Mouse (Mus musculus) limb, embryonic 14.5 days (tissue): ENCODE measurements at regions not wholly inside any gene's neighbourhood (a gene's known extent, or its start where the extent isn't known, plus 50 kb on each side); places are given as distances from the start of the nearest gene placed in this dataset.

Experiments used
- ATAC-seq: fragments of 200-750 bp; cut with Nextera tagmentation; 2 replicates; pipeline ENCODE4 v1.8.0; 2017; ENCODE audit warnings: low read depth, moderate number of reproducible peaks, moderate TSS enrichment; ENCODE audit not compliant: low FRiP score
- DNase-seq: peaks from one replicate; pipeline ENCODE4 v3.0.0-alpha.2; 2015; ENCODE audit warnings: low spot score
- H3K27ac ChIP-seq: fragments of 300-500 bp; sonication (generic); replicated peaks from 2 replicates; pipeline ENCODE4 v1.5.1; 2014; ENCODE audit warnings: low read depth, mild to moderate bottlenecking, low read length, moderate library complexity, mixed read lengths
- H3K27me3 ChIP-seq: fragments of 300-500 bp; sonication (generic); 2 replicates; pipeline ENCODE4 v1.6.1; 2014; ENCODE audit warnings: low read length, mixed read lengths; ENCODE audit not compliant: control insufficient read depth, insufficient read depth
- H3K36me3 ChIP-seq: fragments of 300-500 bp; sonication (generic); 2 replicates; pipeline ENCODE4 v1.6.1; 2014; ENCODE audit warnings: mild to moderate bottlenecking, low read length, moderate library complexity, mixed read lengths; ENCODE audit not compliant: control insufficient read depth, insufficient read depth
- H3K4me1 ChIP-seq: fragments of 300-500 bp; sonication (generic); 2 replicates; pipeline ENCODE4 v1.6.1; 2014; ENCODE audit warnings: antibody characterized with exemption, low read length, mixed read lengths; ENCODE audit not compliant: control insufficient read depth, insufficient read depth
- H3K4me2 ChIP-seq: fragments of 300-500 bp; sonication (generic); replicated peaks from 2 replicates; pipeline ENCODE4 v1.6.1; 2014; ENCODE audit warnings: low read depth, mild to moderate bottlenecking, low read length, moderate library complexity; ENCODE audit not compliant: severe bottlenecking
- H3K4me3 ChIP-seq: fragments of 300-500 bp; sonication (generic); replicated peaks from 2 replicates; pipeline ENCODE4 v1.5.1; 2014; ENCODE audit warnings: low read length
- H3K9ac ChIP-seq: fragments of 300-500 bp; sonication (generic); 2 replicates; pipeline ENCODE4 v1.6.1; 2014; ENCODE audit warnings: mild to moderate bottlenecking, low read depth, low read length, moderate library complexity; ENCODE audit not compliant: severe bottlenecking
- H3K9me3 ChIP-seq: fragments of 300-500 bp; sonication (generic); 2 replicates; pipeline ENCODE4 v1.6.1; 2016; ENCODE audit warnings: low read length; ENCODE audit not compliant: control insufficient read depth
- POLR2A ChIP-seq: fragments of 200-500 bp; IDR thresholded peaks from 2 replicates; pipeline ENCODE4 v1.8.0; 2012; ENCODE audit warnings: inconsistent platforms, mild to moderate bottlenecking, moderate library complexity, borderline replicate concordance; ENCODE audit not compliant: insufficient read depth, insufficient read length; ENCODE audit errors: extremely low read depth
- WGBS: fragments of 180-500 bp; shearing (Covaris S2); extraction: QIAGEN DNeasy Blood & Tissue Kit; methylation state at CpG from one replicate; pipeline ENCODE4 v1.1.7; 2014; 5-methylcytosine and 5-hydroxymethylcytosine counted together

DNA sequence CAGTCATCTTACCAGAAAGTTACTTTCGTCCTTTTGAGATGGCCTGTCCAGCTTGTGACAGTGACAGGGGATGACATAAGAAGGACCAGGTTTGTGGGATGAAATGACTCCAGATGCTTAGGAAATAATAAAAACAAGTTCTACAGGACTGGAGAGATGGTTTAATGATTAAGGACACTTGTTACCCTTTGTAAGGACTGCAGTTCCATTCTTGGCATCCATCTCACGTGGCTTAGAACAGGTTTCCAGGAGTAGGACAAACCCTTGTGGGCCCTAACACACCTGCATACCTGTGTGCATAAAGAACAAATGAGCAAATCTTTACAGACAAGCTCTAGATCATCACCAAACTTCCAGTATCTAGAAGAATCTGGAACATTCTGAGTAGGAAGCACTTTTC lies 211.6 kb upstream of the Irx2 start:
- H3K27ac ChIP-seq = no peak overlapping the region
- no peaks in the 10 kb centered on the region for H3K36me3 ChIP-seq
- DNase-seq (no peak), ATAC-seq (no peak)
- no peak overlapping the region for H3K4me3 ChIP-seq
- H3K9ac ChIP-seq = no peak overlapping the region
- no peak overlapping the region for H3K4me2 ChIP-seq
- no peak for TF ChIP-seq POLR2A
- H3K4me1 ChIP-seq = no peaks in the 10 kb centered on the region
- H3K27me3 ChIP-seq = no peaks in the 10 kb centered on the region
- no peaks in the 10 kb centered on the region for H3K9me3 ChIP-seq
- 77% methylated on average over 2 of the region's 2 CpGs for WGBS

DNA sequence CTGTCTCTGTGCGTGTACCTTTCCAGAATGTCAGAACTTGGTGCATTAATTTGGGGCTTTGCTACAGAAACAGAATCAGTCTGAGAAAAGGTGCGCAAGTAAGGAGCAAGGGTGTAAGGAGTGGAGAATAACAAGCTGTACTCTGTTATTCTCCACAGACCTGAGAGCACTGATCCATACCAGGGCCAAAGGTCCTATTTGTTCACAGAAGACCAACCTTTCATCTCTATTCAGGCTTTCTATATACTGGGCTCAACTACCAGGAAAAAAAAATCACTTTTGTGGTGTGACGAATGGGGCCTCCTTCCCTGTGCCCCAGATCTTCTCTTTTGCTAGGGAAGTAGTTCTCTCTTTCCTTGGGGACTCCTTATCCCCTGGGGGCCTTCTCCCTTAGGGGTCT lies 210.8 kb upstream of the Irx2 start:
- 92% methylated on average over 3 of the region's 3 CpGs for WGBS
- no peak overlapping the region for H3K9ac ChIP-seq

DNA sequence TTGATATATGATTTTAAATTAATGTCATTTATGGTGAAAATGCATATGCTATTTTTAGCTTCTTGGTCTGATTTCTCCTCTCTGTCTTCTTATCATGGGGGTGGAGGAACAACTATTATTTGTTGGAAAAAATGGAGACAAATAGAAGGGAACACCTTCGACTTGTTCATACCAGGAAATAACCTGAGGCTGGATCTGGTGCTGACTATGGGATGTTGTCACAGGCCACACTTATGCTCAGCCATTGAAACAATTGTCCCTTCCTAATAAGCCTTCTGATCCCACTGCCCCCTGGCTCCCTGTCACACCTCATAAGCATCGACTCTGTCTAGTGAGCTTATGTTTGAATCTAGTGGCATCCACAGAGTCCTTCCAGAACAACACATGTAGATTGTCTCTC lies 210.3 kb upstream of the Irx2 start:
- 72% methylated on average over 2 of the region's 2 CpGs for WGBS
- TF ChIP-seq POLR2A = no peak
- H3K9ac ChIP-seq = no peak overlapping the region
- no peak overlapping the region for H3K4me3 ChIP-seq
- no peaks in the 10 kb centered on the region for H3K36me3 ChIP-seq
- no peaks in the 10 kb centered on the region for H3K27me3 ChIP-seq
- DNase-seq (no peak), ATAC-seq (no peak)
- H3K4me1 ChIP-seq = no peaks in the 10 kb centered on the region
- H3K9me3 ChIP-seq = no peaks in the 10 kb centered on the region
- no peak overlapping the region for H3K4me2 ChIP-seq
- H3K27ac ChIP-seq = no peak overlapping the region

More for the DNA sequence above, 210.8 kb upstream of the Irx2 start:
- Histone ChIP-seq H3K4me1 (no peaks in the 10 kb centered on the region), H3K27me3 (no peaks in the 10 kb centered on the region), H3K27ac (no peak overlapping the region), H3K36me3 (no peaks in the 10 kb centered on the region), H3K4me3 (no peak overlapping the region), H3K4me2 (no peak overlapping the region), H3K9me3 (no peaks in the 10 kb centered on the region)
- TF ChIP-seq POLR2A = no peak
- DNase-seq (no peak), ATAC-seq (no peak)

DNA sequence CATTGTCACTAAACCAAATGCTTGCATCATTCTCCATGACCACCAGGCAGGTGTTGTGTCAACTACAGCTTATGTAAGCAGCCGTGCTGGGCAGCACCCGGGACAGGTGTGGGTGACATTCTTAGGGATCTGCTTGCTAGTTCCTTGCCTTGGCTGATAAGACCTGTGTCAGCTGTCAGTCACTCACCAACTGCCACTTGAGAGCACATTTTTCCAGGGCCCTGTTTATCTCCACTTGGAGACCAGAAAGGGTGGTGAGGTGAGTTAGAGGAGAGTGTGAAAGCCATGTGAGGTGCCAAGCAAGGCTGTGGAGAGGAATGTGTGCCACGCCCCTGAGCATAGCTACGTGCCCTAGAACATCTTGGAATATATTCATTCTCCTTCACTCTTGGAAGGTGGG lies 209.1 kb upstream of the Irx2 start:
- Histone ChIP-seq H3K27ac (no peak overlapping the region), H3K27me3 (no peaks in the 10 kb centered on the region), H3K9me3 (no peaks in the 10 kb centered on the region), H3K36me3 (no peaks in the 10 kb centered on the region), H3K4me1 (no peaks in the 10 kb centered on the region), H3K4me3 (no peak overlapping the region), H3K9ac (no peak overlapping the region), H3K4me2 (no peak overlapping the region)
- DNase-seq (no peak), ATAC-seq (no peak)
- TF ChIP-seq POLR2A = no peak
- 87% methylated on average over 4 of the region's 4 CpGs for WGBS

DNA sequence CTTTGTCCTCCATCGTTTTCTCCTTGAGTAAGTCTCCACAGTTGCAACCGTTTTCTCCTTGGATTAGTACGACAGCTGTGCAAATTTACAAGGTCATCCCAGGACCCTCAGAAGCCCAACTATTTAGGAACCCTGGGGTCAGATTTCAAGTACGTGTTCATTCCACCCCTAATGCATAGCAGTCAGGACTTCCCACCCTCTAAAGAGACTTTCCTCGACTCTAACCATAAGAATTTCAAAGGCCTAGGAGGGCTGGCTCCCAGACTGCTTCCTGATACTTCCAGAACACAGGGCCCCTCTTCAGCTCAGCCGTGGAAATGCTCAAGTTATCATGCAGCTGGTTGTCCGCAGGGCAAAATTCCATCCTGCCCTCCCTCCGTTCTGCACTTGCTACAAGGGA lies 202.7 kb upstream of the Irx2 start:
- H3K36me3 ChIP-seq = no peaks in the 10 kb centered on the region
- H3K27ac ChIP-seq = no peak overlapping the region
- WGBS = 19% methylated on average over 8 of the region's 8 CpGs
- ATAC-seq (peak; percentile 79), DNase-seq (peak; percentile 38)
- no peak overlapping the region for H3K4me3 ChIP-seq
- H3K9ac ChIP-seq = no peak overlapping the region
- no peak overlapping the region for H3K4me2 ChIP-seq
- no peaks in the 10 kb centered on the region for H3K9me3 ChIP-seq
- no peaks in the 10 kb centered on the region; the same call in 1 of the 2 replicates for H3K4me1 ChIP-seq
- no peaks in the 10 kb centered on the region for H3K27me3 ChIP-seq
- TF ChIP-seq POLR2A = no peak

DNA sequence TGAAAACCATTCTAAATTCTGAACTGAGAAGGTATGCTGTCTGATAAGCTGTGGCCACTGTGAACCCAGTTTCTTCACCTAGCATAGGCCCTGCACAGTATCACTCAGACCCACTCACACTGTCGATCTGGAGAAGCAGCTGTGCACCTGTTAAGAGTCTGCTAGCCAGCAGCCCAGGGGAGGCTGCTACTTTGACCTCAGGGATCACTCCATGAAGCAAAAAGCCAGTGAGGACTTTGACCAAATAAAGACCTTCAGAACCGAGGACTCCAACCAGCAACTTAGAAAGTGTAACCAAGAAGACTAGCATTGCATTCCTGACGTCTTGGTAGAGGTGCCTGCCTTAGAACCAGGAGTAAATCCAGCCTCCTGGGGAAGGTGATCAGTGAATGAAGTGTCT lies 183.3 kb upstream of the Irx2 start:
- TF ChIP-seq POLR2A = no peak
- Histone ChIP-seq H3K4me2 (no peak overlapping the region), H3K36me3 (no peaks in the 10 kb centered on the region), H3K4me3 (no peak overlapping the region), H3K27ac (no peak overlapping the region), H3K4me1 (no peaks in the 10 kb centered on the region), H3K9ac (no peak overlapping the region), H3K27me3 (no peaks in the 10 kb centered on the region), H3K9me3 (no peaks in the 10 kb centered on the region)
- no peak for ATAC-seq
- DNase-seq = no peak
- 73% methylated on average over 3 of the region's 3 CpGs for WGBS
